Mouse (Mus musculus) bone marrow macrophage, adult 2 months (primary cell): ENCODE results near the gene Arf3. TPM values are rescaled to one million over a fixed set of nuclear protein-coding genes. Genes with fewer than 3 reads are reported as not detected.

ENCODE experiments used
- H3K27ac ChIP-seq: 2 replicates; pipeline ENCODE4 v1.5.1; 2012; ENCODE audit warnings: low read depth, low read length; ENCODE audit not compliant: insufficient read depth
- H3K4me1 ChIP-seq: 2 replicates; pipeline ENCODE4 v1.6.1; 2012; ENCODE audit warnings: low read length; ENCODE audit not compliant: control insufficient read depth, insufficient read depth
- H3K4me3 ChIP-seq: 2 replicates; pipeline ENCODE4 v1.5.1; 2012; ENCODE audit warnings: mild to moderate bottlenecking, low read length, moderate library complexity; ENCODE audit not compliant: insufficient read depth
- CTCF ChIP-seq: IDR thresholded peaks from 2 replicates; pipeline ENCODE4 v1.5.1; 2012; ENCODE audit warnings: low read depth, mild to moderate bottlenecking, low read length, moderate library complexity
- POLR2A ChIP-seq: IDR thresholded peaks from 2 replicates; pipeline ENCODE4 v1.6.1; 2012; ENCODE audit warnings: mild to moderate bottlenecking, low read depth, low read length, borderline replicate concordance
- polyA plus RNA-seq: library from polyadenylated mRNA; stranded (reverse); fragments of >200 nt; gene quantifications from 2 replicates; pipeline ENCODE4 v1.2.4, GENCODE M21; 2012; ENCODE audit not compliant: missing spikeins, insufficient read depth, insufficient read length

Arf3 gene
- polyA plus RNA-seq, 1 experiment, result 103 TPM

DNA sequence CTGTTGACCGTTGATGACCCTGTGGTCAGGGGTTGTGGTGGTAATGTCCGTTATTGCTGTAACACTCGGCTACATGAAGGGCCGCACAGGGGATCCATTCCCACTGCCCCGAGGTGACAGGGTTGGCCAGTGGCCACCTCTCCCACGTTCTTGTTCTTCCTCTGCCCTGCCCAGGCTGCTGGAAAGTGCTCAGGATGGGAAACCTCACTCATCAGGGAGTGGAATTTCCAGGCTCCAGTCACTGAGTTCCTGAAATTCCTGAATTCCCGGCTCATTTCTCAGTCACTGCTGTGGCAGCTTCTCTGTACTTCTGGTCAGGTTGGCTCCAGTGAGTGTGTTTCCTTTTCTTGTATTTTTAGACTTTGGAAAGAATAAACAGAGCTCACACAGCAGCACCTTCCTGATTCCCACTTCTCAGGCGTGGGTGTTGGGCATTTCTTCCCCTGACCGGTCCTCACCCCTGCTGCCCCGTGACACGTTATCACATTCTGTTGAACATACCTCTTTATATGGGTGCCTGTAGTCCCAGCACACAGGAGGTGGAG lies 70.8 kb downstream of the Arf3 start:
- TF ChIP-seq CTCF (no peak), POLR2A (no peak)
- H3K4me1 ChIP-seq, result no peaks in the 10 kb centered on the region
- no peak overlapping the region for H3K4me3 ChIP-seq
- H3K27ac ChIP-seq, result no peak overlapping the region

DNA sequence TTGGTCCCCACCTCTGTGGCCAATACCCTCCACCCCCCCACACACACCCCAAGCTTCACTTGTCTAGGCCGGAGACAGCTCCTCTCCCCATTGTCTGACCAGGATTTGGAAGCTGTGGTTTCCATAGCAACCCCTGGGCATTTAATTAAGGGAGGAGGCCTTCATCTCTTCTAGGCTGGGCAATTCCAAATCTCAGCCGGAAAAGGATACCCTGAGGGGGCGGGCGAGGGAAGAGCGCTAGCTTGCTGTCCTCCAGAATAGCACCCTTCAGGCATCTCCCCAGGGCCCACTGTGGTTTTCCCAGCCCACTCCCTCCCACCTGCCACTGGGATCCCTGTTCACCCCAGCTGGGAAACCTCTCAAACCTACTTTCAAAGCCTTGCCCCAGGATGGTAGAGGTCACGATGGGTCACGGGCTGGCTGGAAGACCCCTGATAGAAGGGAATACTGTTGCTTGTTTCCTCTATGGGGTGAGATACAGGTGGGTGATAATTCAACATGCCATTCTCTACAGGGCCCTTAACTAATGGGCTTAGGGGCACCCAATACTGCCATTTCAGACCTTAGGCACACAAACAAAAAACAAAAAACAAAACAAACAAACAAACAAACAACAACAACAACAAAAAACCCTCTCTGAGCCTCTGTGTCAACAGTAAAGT lies 71.4 kb downstream of the Arf3 start:
- Histone ChIP-seq H3K4me1 (peaks cover 2% of the 10 kb centered on the region; the same call in 1 of the 2 replicates), H3K27ac (no peak overlapping the region), H3K4me3 (no peak overlapping the region)
- TF ChIP-seq POLR2A (no peak), CTCF (no peak)

DNA sequence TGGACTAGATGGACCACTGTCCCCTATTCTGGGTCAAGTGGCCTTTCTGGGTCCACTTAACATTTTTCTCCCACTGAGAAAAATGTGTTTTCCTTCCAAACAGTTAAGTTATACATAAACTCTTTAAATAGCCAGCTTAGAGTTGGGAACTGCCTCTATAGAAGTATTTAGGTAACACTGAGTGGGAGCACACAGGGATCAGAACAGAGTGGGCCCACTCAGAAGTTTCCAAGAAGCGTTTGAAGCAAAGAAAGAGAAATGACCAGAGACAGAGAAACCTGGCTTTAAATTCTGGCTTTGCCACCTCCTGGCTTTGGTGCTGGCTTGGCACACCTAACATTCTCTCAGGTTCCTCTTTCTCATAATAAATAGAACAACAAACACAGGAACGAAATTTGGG lies 73.3 kb downstream of the Arf3 start:
- H3K4me1 ChIP-seq, result peaks cover 10% of the 10 kb centered on the region
- TF ChIP-seq POLR2A (no peak), CTCF (no peak)
- no peak overlapping the region for H3K27ac ChIP-seq
- no peak overlapping the region for H3K4me3 ChIP-seq

Other genes starting within 250 kb of the Arf3 start
- 56.6 and 62.4 TPM in 2 replicates for gene Kansl2, start 228.9 kb downstream of the Arf3 start, polyA plus RNA-seq
- gene Ccnt1, start 192.3 kb downstream of the Arf3 start, polyA plus RNA-seq, result 42.6 and 44.0 TPM in 2 replicates
- gene 4930415O20Rik, start 192.2 kb downstream of the Arf3 start, polyA plus RNA-seq, result not detected in 2 replicates
- 0.35 and 0.72 TPM in 2 replicates for gene Adcy6, start 153.1 kb downstream of the Arf3 start, polyA plus RNA-seq
- 0.88 and 1.3 TPM in 2 replicates for gene Cacnb3, start 132.4 kb downstream of the Arf3 start, polyA plus RNA-seq
- 83.1 and 84.9 TPM in 2 replicates for gene Ddx23, start 100.3 kb downstream of the Arf3 start, polyA plus RNA-seq
- gene Rnd1, start 85.8 kb downstream of the Arf3 start, polyA plus RNA-seq, result 1.1 TPM in 2 replicates
- gene Ccdc65, start 55.0 kb downstream of the Arf3 start, polyA plus RNA-seq, result not detected in 2 replicates
- 0.93 TPM in 1 of 2 replicates, not detected in the other for gene Fkbp11, start 35.0 kb downstream of the Arf3 start, polyA plus RNA-seq
- gene Wnt10b, start 14.9 kb upstream of the Arf3 start, polyA plus RNA-seq, result not detected in 2 replicates
- not detected in 2 replicates for gene Wnt1, start 26.6 kb upstream of the Arf3 start, polyA plus RNA-seq
- not detected in 2 replicates for gene Ddn, start 46.3 kb upstream of the Arf3 start, polyA plus RNA-seq
- 82.3 and 86.6 TPM in 2 replicates for gene Prkag1, start 68.3 kb upstream of the Arf3 start, polyA plus RNA-seq
- 69.1 and 75.3 TPM in 2 replicates for gene Kmt2d, start 108.0 kb upstream of the Arf3 start, polyA plus RNA-seq
- 9.8 and 11.8 TPM in 2 replicates for gene Rhebl1, start 131.3 kb upstream of the Arf3 start, polyA plus RNA-seq
- gene Dhh, start 135.3 kb upstream of the Arf3 start, polyA plus RNA-seq, result not detected in 2 replicates
- gene Lmbr1l, start 155.0 kb upstream of the Arf3 start, polyA plus RNA-seq, result 22.0 and 25.7 TPM in 2 replicates
- gene Tuba1b, start 171.4 kb upstream of the Arf3 start, polyA plus RNA-seq, result 872 and 1,013 TPM in 2 replicates
- not detected in 2 replicates for gene Gm49450, start 190.3 kb upstream of the Arf3 start, polyA plus RNA-seq
- 36.4 and 43.3 TPM in 2 replicates for gene Tuba1a, start 190.5 kb upstream of the Arf3 start, polyA plus RNA-seq